Mouse (Mus musculus) liver, adult (tissue): ENCODE measurements around the gene Slc13a1.

Experiments
- GATA4 ChIP-seq: IDR thresholded peaks from 2 replicates; pipeline ENCODE4 v1.6.1; 2014; ENCODE audit warnings: mild to moderate bottlenecking, low read length; ENCODE audit not compliant: insufficient replicate concordance

The Slc13a1 gene

GRCm38 (mm10) chr6:24167734-24168327, at the start of gene Slc13a1:
Gene Slc13a1, minus strand, starts transcription at chr6:24168092.
- no peak for TF ChIP-seq GATA4

GRCm38 (mm10) chr6:24207866-24208265, 40.0 kb upstream of the Slc13a1 start:
- no peak for TF ChIP-seq GATA4

GRCm38 (mm10) chr6:24202226-24202625, 34.3 kb upstream of the Slc13a1 start:
- no peak for TF ChIP-seq GATA4

- TF ChIP-seq GATA4 = no peak
Observed at GRCm38 (mm10) chr6:24200644-24201484, 33.0 kb upstream of the Slc13a1 start.

GRCm38 (mm10) chr6:24183439-24183838, 15.5 kb upstream of the Slc13a1 start:
- no peak for TF ChIP-seq GATA4

GRCm38 (mm10) chr6:24175393-24175792, 7.5 kb upstream of the Slc13a1 start:
- no peak for TF ChIP-seq GATA4

- TF ChIP-seq GATA4 = no peak
Observed at GRCm38 (mm10) chr6:24173951-24174350, 6.1 kb upstream of the Slc13a1 start.

GRCm38 (mm10) chr6:24172736-24173135, 4.8 kb upstream of the Slc13a1 start:
- TF ChIP-seq GATA4 = no peak

GRCm38 (mm10) chr6:24166772-24167171, 1.1 kb downstream of the Slc13a1 start:
- no peak for TF ChIP-seq GATA4

- TF ChIP-seq GATA4 = no peak
Observed at GRCm38 (mm10) chr6:24165249-24165648, 2.6 kb downstream of the Slc13a1 start.

GRCm38 (mm10) chr6:24159795-24160194, 8.1 kb downstream of the Slc13a1 start:
- no peak for TF ChIP-seq GATA4

- TF ChIP-seq GATA4 = no peak
Observed at GRCm38 (mm10) chr6:24154901-24155300, 13.0 kb downstream of the Slc13a1 start.

- no peak for TF ChIP-seq GATA4
Observed at GRCm38 (mm10) chr6:24132951-24133350, 34.9 kb downstream of the Slc13a1 start.

- TF ChIP-seq GATA4 = no peak
Observed at GRCm38 (mm10) chr6:24122632-24123031, 45.3 kb downstream of the Slc13a1 start.

- TF ChIP-seq GATA4 = no peak
Observed at GRCm38 (mm10) chr6:24111614-24112013, 56.3 kb downstream of the Slc13a1 start.

- no peak for TF ChIP-seq GATA4
Observed at GRCm38 (mm10) chr6:24108471-24108870, 59.4 kb downstream of the Slc13a1 start.
